Mouse (Mus musculus) embryonic facial prominence, embryonic 12.5 days (tissue): ENCODE data around the gene Myog. TPM values are rescaled to one million over a fixed set of nuclear protein-coding genes. Genes with fewer than 3 reads are reported as not detected.

ENCODE experiments used
- ATAC-seq: fragments of 200-750 bp; cut with Nextera tagmentation; 2 replicates; pipeline ENCODE4 v1.8.0; 2017; ENCODE audit not compliant: insufficient number of reproducible peaks, insufficient read depth, low FRiP score, low TSS enrichment
- H3K27ac ChIP-seq: fragments of 300-500 bp; sonication (generic); 2 replicates; pipeline ENCODE4 v1.5.1; 2016; ENCODE audit warnings: mild to moderate bottlenecking
- H3K27me3 ChIP-seq: fragments of 300-500 bp; sonication (generic); 2 replicates; pipeline ENCODE4 v1.6.1; 2016; ENCODE audit warnings: mild to moderate bottlenecking, moderate library complexity
- H3K36me3 ChIP-seq: fragments of 300-500 bp; sonication (generic); 2 replicates; pipeline ENCODE4 v1.6.1; 2016; ENCODE audit warnings: mild to moderate bottlenecking
- H3K4me1 ChIP-seq: fragments of 300-500 bp; sonication (generic); 2 replicates; pipeline ENCODE4 v1.6.1; 2016
- H3K4me2 ChIP-seq: fragments of 300-500 bp; sonication (generic); replicated peaks from 2 replicates; pipeline ENCODE4 v1.6.1; 2016; ENCODE audit warnings: mild to moderate bottlenecking, moderate library complexity
- H3K4me3 ChIP-seq: fragments of 300-500 bp; sonication (generic); 2 replicates; pipeline ENCODE4 v1.5.1; 2016; ENCODE audit warnings: mild to moderate bottlenecking
- H3K9ac ChIP-seq: fragments of 300-500 bp; sonication (generic); 2 replicates; pipeline ENCODE4 v1.6.1; 2016; ENCODE audit warnings: mild to moderate bottlenecking, moderate library complexity
- H3K9me3 ChIP-seq: fragments of 300-500 bp; sonication (generic); 2 replicates; pipeline ENCODE4 v1.6.1; 2016; ENCODE audit warnings: mild to moderate bottlenecking, moderate library complexity
- WGBS: fragments of 180-500 bp; shearing (Covaris S2); methylation state at CpG from one replicate; pipeline ENCODE4 v1.1.7; 2016; 5-methylcytosine and 5-hydroxymethylcytosine counted together
- polyA plus RNA-seq: library from polyadenylated mRNA; unstranded; fragments of >200 nt; fragmentation: Nextera tagmentation; extraction: Ambion mirVana; gene quantifications from 2 replicates; pipeline ENCODE4 v1.2.1, GENCODE M21; 2016

The Myog gene
- polyA plus RNA-seq, 1 experiment from 2014 or later = 76.2 TPM

- H3K4me2 ChIP-seq = no peak within 1 kb of the TSS
These were observed 43.0 kb downstream of the Myog start, which contains the start of gene Ppfia4 for GRCm38 (mm10) chr1:134332770-134333271. Gene Ppfia4 (minus strand): TSS chr1:134332928.

GRCm38 (mm10) chr1:134333371-134334110 is 43.8 kb downstream of the Myog start:
- no peak overlapping the region for H3K4me2 ChIP-seq
- H3K27me3 ChIP-seq = 0 out of 2 replicates have a peak, but pooled peaks cover 5% of the 10 kb centered on the region
- no peak overlapping the region for H3K4me3 ChIP-seq
- no peak overlapping the region for H3K9ac ChIP-seq
- H3K27ac ChIP-seq = no peak overlapping the region
- H3K36me3 ChIP-seq = no peaks in the 10 kb centered on the region
- no peaks in the 10 kb centered on the region for H3K9me3 ChIP-seq
- 81% methylated on average over 10 of the region's 10 CpGs for WGBS
- H3K4me1 ChIP-seq = peaks cover 24% of the 10 kb centered on the region
- ATAC-seq = no peak

More at GRCm38 (mm10) chr1:134332770-134333271, 43.0 kb downstream of the Myog start, which contains the start of gene Ppfia4:
- peaks cover 24% of the 10 kb centered on the region for H3K4me1 ChIP-seq
- 51% methylated on average over 13 of the region's 13 CpGs for WGBS
- no peak within 1 kb of the TSS for H3K27ac ChIP-seq
- no peaks in the 10 kb centered on the region for H3K36me3 ChIP-seq
- no peak for ATAC-seq
- H3K27me3 ChIP-seq = 0 out of 2 replicates have a peak, but pooled peaks cover 5% of the 10 kb centered on the region
- no peak within 1 kb of the TSS for H3K4me3 ChIP-seq
- H3K9ac ChIP-seq = no peak within 1 kb of the TSS
- H3K9me3 ChIP-seq = no peaks in the 10 kb centered on the region

- Histone ChIP-seq H3K27me3 (no peaks in the 10 kb centered on the region), H3K4me2 (no peak overlapping the region), H3K9me3 (no peaks in the 10 kb centered on the region), H3K9ac (no peak overlapping the region), H3K27ac (no peak overlapping the region), H3K4me1 (peaks cover 24% of the 10 kb centered on the region), H3K36me3 (no peaks in the 10 kb centered on the region), H3K4me3 (no peak overlapping the region)
- no peak for ATAC-seq
- 66% methylated on average over 7 of the region's 7 CpGs for WGBS
These were observed 44.5 kb downstream of the Myog start for GRCm38 (mm10) chr1:134334111-134334827.

- no peak overlapping the region for H3K27ac ChIP-seq
- no peak for ATAC-seq
- no peaks in the 10 kb centered on the region for H3K27me3 ChIP-seq
- WGBS = 72% methylated on average over 13 of the region's 13 CpGs
- no peak overlapping the region for H3K9ac ChIP-seq
- no peaks in the 10 kb centered on the region for H3K9me3 ChIP-seq
- H3K4me1 ChIP-seq = peaks cover 24% of the 10 kb centered on the region
- no peaks in the 10 kb centered on the region for H3K36me3 ChIP-seq
- no peak overlapping the region for H3K4me3 ChIP-seq
- no peak overlapping the region for H3K4me2 ChIP-seq
These were observed 45.6 kb downstream of the Myog start for GRCm38 (mm10) chr1:134335211-134335923.

- no peak for ATAC-seq
- Histone ChIP-seq H3K4me3 (no peak overlapping the region), H3K27ac (no peak overlapping the region), H3K4me2 (no peak overlapping the region), H3K36me3 (no peaks in the 10 kb centered on the region), H3K9me3 (no peaks in the 10 kb centered on the region), H3K9ac (no peak overlapping the region), H3K27me3 (no peaks in the 10 kb centered on the region), H3K4me1 (peaks cover 24% of the 10 kb centered on the region)
- 83% methylated on average over 12 of the region's 12 CpGs for WGBS
These were observed 46.4 kb downstream of the Myog start for GRCm38 (mm10) chr1:134335924-134336810.

GRCm38 (mm10) chr1:134336958-134337710 is 47.3 kb downstream of the Myog start:
- no peak overlapping the region for H3K4me3 ChIP-seq
- H3K4me1 ChIP-seq = peaks cover 24% of the 10 kb centered on the region
- H3K9ac ChIP-seq = no peak overlapping the region
- H3K36me3 ChIP-seq = no peaks in the 10 kb centered on the region
- no peak for ATAC-seq
- no peaks in the 10 kb centered on the region for H3K9me3 ChIP-seq
- no peaks in the 10 kb centered on the region for H3K27me3 ChIP-seq
- no peak overlapping the region for H3K4me2 ChIP-seq
- 85% methylated on average over 11 of the region's 11 CpGs for WGBS
- H3K27ac ChIP-seq = no peak overlapping the region

GRCm38 (mm10) chr1:134339162-134339561 is 49.4 kb downstream of the Myog start:
- H3K27ac ChIP-seq = no peak overlapping the region
- no peak overlapping the region for H3K4me2 ChIP-seq
- ATAC-seq = no peak; the same call in 1 of the 2 replicates
- H3K9ac ChIP-seq = no peak overlapping the region
- H3K36me3 ChIP-seq = no peaks in the 10 kb centered on the region
- 87% methylated on average over 7 of the region's 7 CpGs for WGBS
- H3K27me3 ChIP-seq = no peaks in the 10 kb centered on the region
- H3K4me1 ChIP-seq = peaks cover 13% of the 10 kb centered on the region
- H3K4me3 ChIP-seq = no peak overlapping the region
- H3K9me3 ChIP-seq = no peaks in the 10 kb centered on the region

- WGBS = 93% methylated on average over 15 of the region's 18 CpGs
- H3K36me3 ChIP-seq = no peaks in the 10 kb centered on the region
- no peaks in the 10 kb centered on the region for H3K27me3 ChIP-seq
- no peak overlapping the region for H3K9ac ChIP-seq
- H3K4me1 ChIP-seq = peaks cover 9% of the 10 kb centered on the region
- H3K27ac ChIP-seq = no peak overlapping the region
- no peak overlapping the region for H3K4me2 ChIP-seq
- ATAC-seq = no peak
- no peaks in the 10 kb centered on the region for H3K9me3 ChIP-seq
- no peak overlapping the region for H3K4me3 ChIP-seq
These were observed 50.2 kb downstream of the Myog start for GRCm38 (mm10) chr1:134339757-134340619.

GRCm38 (mm10) chr1:134341641-134342277 is 52.0 kb downstream of the Myog start:
- Histone ChIP-seq H3K36me3 (peaks cover 7% of the 10 kb centered on the region), H3K4me1 (no peaks in the 10 kb centered on the region; the same call in 1 of the 2 replicates), H3K27ac (no peak overlapping the region), H3K4me3 (no peak overlapping the region), H3K4me2 (no peak overlapping the region), H3K27me3 (no peaks in the 10 kb centered on the region), H3K9ac (no peak overlapping the region), H3K9me3 (no peaks in the 10 kb centered on the region)
- ATAC-seq = no peak
- 75% methylated on average over 5 of the region's 5 CpGs for WGBS
